Mouse (Mus musculus): ENCODE data around the gene Ifi213. TPM values are rescaled to one million over a fixed set of nuclear protein-coding genes. Genes with fewer than 3 reads are reported as not detected.
"Not testable (repeated sequence)": the region's sequence is repeated elsewhere in the genome, so short reads cannot be mapped to it uniquely, and the experiment has no call there.

The Ifi213 gene
- not detected in 2 replicates for polyA plus RNA-seq (2012; ENCODE audit: insufficient read depth, insufficient read length, low replicate concordance, missing spikeins)

- not testable (repeated sequence) for H3K4me1 ChIP-seq (ENCODE audit: control insufficient read depth, insufficient read depth, low read length); H3K27ac ChIP-seq (ENCODE audit: insufficient read depth, low read depth, low read length); H3K4me3 ChIP-seq (ENCODE audit: insufficient read depth, low read depth, low read length)
- 80% methylated on average over 3 of the region's 3 CpGs for WGBS
Observed at GRCm38 (mm10) chr1:173598838-173599494, at the start of gene Ifi213. Gene Ifi213 (minus strand): TSS chr1:173599274.

- Histone ChIP-seq H3K4me3 (ENCODE audit: insufficient read depth, low read depth, low read length) (no peak overlapping the region), H3K4me1 (ENCODE audit: control insufficient read depth, insufficient read depth, low read length) (no peaks in the 10 kb centered on the region), H3K27ac (ENCODE audit: insufficient read depth, low read depth, low read length) (no peak overlapping the region)
- whole genome bisulfite sequencing, result 60% methylated on average over 2 of the region's 2 CpGs
- no peak for TF ChIP-seq CTCF (IDR thresholded peaks at IDR 0.05; ENCODE audit: insufficient read depth, low read depth, low read length)
- no peak for TF ChIP-seq POLR2A (IDR thresholded peaks at IDR 0.05; ENCODE audit: insufficient read depth, low read depth, low read length)
Observed at GRCm38 (mm10) chr1:173645393-173645792, 46.3 kb upstream of the Ifi213 start.

- H3K4me3 ChIP-seq (ENCODE audit: insufficient read depth, low read depth, low read length), result no peak overlapping the region
- H3K27ac ChIP-seq (ENCODE audit: insufficient read depth, low read depth, low read length), result no peak overlapping the region
- 89% methylated on average over 5 of the region's 5 CpGs for WGBS
- H3K4me1 ChIP-seq (ENCODE audit: control insufficient read depth, insufficient read depth, low read length), result no peaks in the 10 kb centered on the region
- TF ChIP-seq CTCF (IDR thresholded peaks at IDR 0.05; ENCODE audit: insufficient read depth, low read depth, low read length) (no peak), POLR2A (IDR thresholded peaks at IDR 0.05; ENCODE audit: insufficient read depth, low read depth, low read length) (no peak)
Observed at GRCm38 (mm10) chr1:173633969-173634645, 35.0 kb upstream of the Ifi213 start.

- 88% methylated on average over 2 of the region's 2 CpGs for WGBS
- H3K4me1 ChIP-seq (ENCODE audit: control insufficient read depth, insufficient read depth, low read length); H3K27ac ChIP-seq (ENCODE audit: insufficient read depth, low read depth, low read length); H3K4me3 ChIP-seq (ENCODE audit: insufficient read depth, low read depth, low read length): not testable (repeated sequence)
Observed at GRCm38 (mm10) chr1:173630622-173631021, 31.5 kb upstream of the Ifi213 start, which contains the start of gene Ifi209. Gene Ifi209 (plus strand): TSS chr1:173630917.

GRCm38 (mm10) chr1:173626686-173627085, 27.6 kb upstream of the Ifi213 start:
- Histone ChIP-seq H3K4me1 (ENCODE audit: control insufficient read depth, insufficient read depth, low read length) (no peaks in the 10 kb centered on the region), H3K4me3 (ENCODE audit: insufficient read depth, low read depth, low read length) (no peak overlapping the region), H3K27ac (ENCODE audit: insufficient read depth, low read depth, low read length) (no peak overlapping the region)
- WGBS, result 80% methylated on average over 2 of the region's 2 CpGs
- TF ChIP-seq CTCF (IDR thresholded peaks at IDR 0.05; ENCODE audit: insufficient read depth, low read depth, low read length) (no peak), POLR2A (IDR thresholded peaks at IDR 0.05; ENCODE audit: insufficient read depth, low read depth, low read length) (no peak)

GRCm38 (mm10) chr1:173624052-173624451, 25.0 kb upstream of the Ifi213 start:
- TF ChIP-seq CTCF (IDR thresholded peaks at IDR 0.05; ENCODE audit: insufficient read depth, low read depth, low read length) (no peak), POLR2A (IDR thresholded peaks at IDR 0.05; ENCODE audit: insufficient read depth, low read depth, low read length) (no peak)
- H3K4me1 ChIP-seq (ENCODE audit: control insufficient read depth, insufficient read depth, low read length), result no peaks in the 10 kb centered on the region
- WGBS, result 86% methylated on average over 2 of the region's 2 CpGs
- no peak overlapping the region for H3K27ac ChIP-seq (ENCODE audit: insufficient read depth, low read depth, low read length)
- no peak overlapping the region for H3K4me3 ChIP-seq (ENCODE audit: insufficient read depth, low read depth, low read length)

GRCm38 (mm10) chr1:173622216-173622615, 23.1 kb upstream of the Ifi213 start:
- not testable (repeated sequence) for H3K27ac ChIP-seq (ENCODE audit: insufficient read depth, low read depth, low read length); H3K4me1 ChIP-seq (ENCODE audit: control insufficient read depth, insufficient read depth, low read length); H3K4me3 ChIP-seq (ENCODE audit: insufficient read depth, low read depth, low read length)
- WGBS, result 81% methylated on average over 2 of the region's 2 CpGs

GRCm38 (mm10) chr1:173610291-173610690, 11.2 kb upstream of the Ifi213 start:
- H3K27ac ChIP-seq (ENCODE audit: insufficient read depth, low read depth, low read length); H3K4me1 ChIP-seq (ENCODE audit: control insufficient read depth, insufficient read depth, low read length); H3K4me3 ChIP-seq (ENCODE audit: insufficient read depth, low read depth, low read length): not testable (repeated sequence)
- WGBS, result 37% methylated on average over 3 of the region's 3 CpGs

GRCm38 (mm10) chr1:173589698-173590097, 9.4 kb downstream of the Ifi213 start:
- H3K4me1 ChIP-seq (ENCODE audit: control insufficient read depth, insufficient read depth, low read length); H3K4me3 ChIP-seq (ENCODE audit: insufficient read depth, low read depth, low read length); H3K27ac ChIP-seq (ENCODE audit: insufficient read depth, low read depth, low read length): not testable (repeated sequence)
- WGBS, result 95% methylated on average over 2 of the region's 2 CpGs

- TF ChIP-seq CTCF (IDR thresholded peaks at IDR 0.05; ENCODE audit: insufficient read depth, low read depth, low read length) (no peak), POLR2A (IDR thresholded peaks at IDR 0.05; ENCODE audit: insufficient read depth, low read depth, low read length) (no peak)
- Histone ChIP-seq H3K4me1 (ENCODE audit: control insufficient read depth, insufficient read depth, low read length) (no peaks in the 10 kb centered on the region), H3K4me3 (ENCODE audit: insufficient read depth, low read depth, low read length) (no peak overlapping the region), H3K27ac (ENCODE audit: insufficient read depth, low read depth, low read length) (no peak overlapping the region)
- 94% methylated on average over 26 of the region's 26 CpGs for WGBS
Observed at GRCm38 (mm10) chr1:173579921-173580585, 19.0 kb downstream of the Ifi213 start.
